Mouse (Mus musculus) c-Kit-positive CD71-positive TER-119-negative erythroid progenitor cells, embryonic 14.5 days (primary cell): Measurements from ENCODE around the gene Mical3.

ENCODE experiments used
- DNase-seq: peaks from one replicate; pipeline ENCODE4 v3.0.0-alpha.2; 2013; ENCODE audit warnings: low read depth

Gene Mical3

DNA sequence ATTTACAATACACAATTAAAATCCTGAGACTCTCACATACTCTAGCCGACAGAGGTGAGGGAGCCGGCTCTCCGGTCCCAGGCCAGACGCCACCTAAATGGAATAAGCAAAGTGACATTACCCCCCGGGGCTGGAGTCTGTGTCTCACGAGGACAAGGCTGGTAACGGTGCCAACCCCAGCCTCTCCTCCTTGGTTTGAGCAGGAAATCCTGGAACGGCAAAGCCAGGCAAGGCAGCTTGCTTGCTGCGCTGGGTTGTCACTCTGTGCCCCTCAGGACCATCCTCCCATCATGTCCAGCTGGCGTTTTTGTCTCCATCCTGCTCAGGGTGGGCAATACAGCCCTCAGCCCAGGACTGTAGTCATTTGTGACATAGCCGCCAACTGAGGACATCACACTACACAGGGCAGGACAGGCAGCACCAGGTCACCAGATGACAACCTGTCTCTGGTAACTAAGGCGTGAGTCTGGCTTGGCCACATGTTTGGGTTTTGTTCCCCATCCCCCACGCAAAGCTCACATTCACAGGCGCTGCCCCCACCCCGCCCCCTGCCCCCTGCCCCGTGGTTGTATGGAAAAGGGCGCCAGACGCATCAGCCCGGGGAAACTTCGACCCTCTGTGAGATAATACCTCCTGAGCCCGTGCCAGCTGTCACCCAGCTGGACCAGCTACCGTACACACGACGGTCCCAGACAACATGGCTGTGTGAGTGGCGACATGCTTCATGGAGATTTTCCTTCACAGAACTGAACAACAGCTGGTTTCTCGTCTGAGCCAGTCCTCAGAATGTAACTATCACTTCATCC lies 49.3 kb downstream of the Mical3 start:
- no peak for DNase-seq

DNA sequence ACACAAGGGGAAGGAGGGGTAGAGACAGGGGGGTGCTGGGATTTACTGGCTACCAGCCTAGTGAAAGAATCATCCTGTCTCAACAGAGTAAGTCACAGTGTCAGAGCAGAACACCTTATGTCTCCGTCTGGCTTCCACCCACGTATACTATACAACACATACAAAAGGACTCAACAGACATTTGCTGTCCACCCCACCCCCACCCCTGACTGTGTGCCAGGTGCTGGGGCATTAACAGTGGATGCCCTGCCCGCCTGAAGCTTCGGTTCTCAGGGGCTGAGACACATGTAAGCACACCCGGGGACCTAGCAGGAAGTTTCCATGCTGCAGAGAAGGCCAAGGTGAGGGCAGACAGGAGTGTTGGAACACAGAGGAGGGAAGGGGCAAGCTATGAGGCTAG lies 52.6 kb downstream of the Mical3 start:
- no peak for DNase-seq

DNA sequence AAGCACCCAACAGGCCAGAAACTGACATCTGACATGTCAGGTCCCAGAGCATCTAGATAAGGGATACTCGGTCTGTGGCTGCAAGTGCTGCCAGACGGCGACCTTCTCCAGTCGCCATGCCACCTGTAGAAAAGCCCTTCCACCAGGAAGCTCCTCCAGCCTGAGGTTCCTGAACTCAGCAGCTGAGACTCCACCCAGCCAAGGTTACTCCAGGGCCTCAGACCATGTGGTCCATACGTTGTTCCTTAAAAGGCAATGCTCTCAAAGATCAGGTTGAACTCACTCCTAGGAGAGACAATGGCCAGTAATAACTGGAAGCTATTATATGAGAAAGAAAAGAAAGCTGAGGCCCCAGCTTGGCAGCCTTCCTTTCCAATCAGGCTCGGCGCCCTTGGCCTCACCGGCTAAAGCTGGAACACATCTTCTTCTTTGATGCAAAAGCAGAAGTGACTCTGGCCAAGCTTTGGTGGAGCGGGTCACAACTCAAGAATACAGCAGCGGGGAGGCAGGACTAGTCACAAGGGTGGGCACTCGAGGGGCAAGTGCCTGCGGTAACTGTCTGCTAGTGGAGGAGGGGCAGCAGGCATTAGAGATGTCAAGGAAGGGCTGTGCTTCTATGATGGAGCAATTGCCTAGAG lies 53.8 kb downstream of the Mical3 start:
- no peak for DNase-seq

DNA sequence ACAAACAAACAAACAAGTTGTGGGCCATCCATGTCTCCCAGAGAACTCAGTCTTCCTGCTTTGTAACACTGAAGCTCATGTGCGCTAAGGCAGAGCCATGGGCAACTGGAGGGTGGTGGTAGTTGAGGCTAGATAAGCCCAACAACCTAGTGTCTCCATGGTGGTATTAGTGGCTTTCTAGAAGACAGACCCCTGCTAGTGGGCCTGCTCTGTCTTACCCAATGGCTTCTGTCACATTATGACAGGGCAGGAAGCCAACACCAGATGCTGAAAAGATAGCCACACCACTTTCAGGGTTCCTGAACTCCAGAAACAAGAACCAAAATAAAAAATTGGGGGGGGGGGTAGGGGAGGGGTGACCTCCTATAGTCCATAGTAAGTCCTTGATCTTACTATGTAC lies 55.0 kb downstream of the Mical3 start:
- DNase-seq = no peak

DNA sequence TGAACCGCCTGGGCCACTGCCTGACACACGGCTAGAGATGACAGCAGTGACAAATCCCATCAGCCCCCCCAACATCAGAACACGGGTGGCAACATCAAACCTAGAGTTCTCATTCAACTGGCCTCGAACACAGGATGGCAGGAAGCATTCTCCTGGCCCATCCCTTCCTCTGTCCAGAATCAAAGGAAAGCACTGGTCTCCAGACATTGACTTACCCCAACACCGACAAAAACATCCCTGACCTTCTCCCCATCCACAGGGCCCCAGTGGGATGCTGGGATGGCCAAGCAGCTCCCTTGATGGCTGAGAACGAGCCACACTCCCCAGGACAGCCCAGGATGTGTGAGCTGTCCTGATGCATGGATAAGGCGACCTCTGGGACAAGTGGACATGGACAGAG lies 57.5 kb downstream of the Mical3 start:
- no peak for DNase-seq

DNA sequence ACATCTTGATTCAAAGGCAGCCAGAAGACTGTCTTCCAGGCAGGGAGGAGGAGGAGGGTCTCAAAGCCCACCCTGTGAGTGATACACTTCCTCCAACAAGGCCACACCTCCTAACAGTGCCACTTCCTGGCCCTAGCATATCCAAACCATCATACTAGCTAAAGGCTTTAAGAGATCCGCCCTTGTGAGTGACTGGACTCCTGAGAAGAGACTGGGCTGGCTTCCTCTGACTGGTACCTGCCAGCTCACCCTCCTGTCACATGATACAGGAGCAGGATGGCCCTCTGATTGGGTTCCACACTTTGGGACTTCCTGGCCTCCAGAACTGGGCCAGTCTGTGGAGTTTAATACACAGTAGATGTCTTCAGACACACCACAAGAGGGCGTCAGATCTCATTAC lies 58.2 kb downstream of the Mical3 start:
- DNase-seq = no peak

DNA sequence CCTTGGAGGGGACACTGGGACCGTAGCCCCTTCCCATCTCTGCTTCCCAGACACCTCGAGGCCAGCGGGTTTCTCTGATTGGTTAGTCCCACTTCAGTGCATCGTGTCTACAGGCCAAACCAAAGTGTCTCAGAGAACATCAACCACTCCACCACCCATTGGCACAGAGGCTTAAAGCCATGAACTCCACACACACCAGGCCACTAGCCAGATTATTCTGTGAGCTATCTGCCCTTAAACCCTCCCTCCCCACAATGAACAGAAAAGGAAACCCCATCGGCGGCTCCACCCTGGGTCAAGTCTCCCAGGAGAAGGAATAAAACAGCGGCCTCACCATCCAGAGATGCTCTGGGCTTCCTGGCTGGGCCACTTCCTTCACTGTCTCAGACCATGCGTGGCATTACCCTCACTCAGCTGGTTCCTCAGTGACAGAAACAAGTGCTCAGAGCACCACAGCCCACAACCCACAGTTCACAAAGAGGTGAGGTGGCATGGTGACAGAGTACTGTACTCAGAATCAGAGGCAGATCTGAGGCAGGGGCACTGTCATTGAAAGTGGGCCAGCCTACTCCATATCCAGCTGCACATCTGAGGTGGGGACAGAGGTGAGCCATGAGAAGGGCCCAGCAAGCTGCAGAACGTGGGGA lies 60.1 kb downstream of the Mical3 start:
- no peak for DNase-seq

DNA sequence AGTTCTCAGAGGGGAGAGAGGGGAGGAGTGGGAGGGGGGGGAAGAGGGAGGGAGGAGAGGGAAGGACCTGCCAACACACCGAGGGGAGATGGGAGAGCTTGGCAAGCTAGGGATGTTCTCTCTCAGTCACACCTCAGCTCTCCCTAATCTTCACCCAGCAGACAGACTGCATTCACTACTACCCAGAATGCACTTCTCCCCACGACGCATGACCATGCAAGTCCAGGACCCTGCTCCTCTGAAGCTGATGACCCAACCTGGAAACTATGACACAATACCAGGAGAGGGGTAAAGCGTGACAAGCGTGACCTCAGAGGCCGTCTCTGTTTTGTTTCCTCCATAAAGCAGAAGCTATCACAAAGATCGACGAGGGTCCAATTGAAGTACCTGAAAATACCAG lies 61.6 kb downstream of the Mical3 start:
- DNase-seq = no peak

DNA sequence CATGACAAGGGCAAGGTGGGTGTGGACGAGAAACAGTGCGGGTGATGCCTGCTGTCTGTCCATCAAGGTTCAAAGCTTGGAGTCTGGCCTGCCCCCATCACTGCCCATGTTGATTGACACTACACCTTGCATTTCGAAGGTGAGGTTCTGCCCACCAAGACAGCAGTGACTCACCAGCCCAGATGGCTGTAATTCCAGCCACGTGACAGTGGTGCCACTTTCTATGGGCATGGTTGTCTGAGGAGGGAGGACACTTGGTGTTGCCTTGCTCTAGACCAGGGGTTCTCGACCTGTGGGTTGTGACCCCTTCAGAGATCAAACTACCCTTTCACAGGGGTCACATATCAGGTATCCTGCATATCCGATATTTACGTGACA lies 62.7 kb downstream of the Mical3 start:
- no peak for DNase-seq

DNA sequence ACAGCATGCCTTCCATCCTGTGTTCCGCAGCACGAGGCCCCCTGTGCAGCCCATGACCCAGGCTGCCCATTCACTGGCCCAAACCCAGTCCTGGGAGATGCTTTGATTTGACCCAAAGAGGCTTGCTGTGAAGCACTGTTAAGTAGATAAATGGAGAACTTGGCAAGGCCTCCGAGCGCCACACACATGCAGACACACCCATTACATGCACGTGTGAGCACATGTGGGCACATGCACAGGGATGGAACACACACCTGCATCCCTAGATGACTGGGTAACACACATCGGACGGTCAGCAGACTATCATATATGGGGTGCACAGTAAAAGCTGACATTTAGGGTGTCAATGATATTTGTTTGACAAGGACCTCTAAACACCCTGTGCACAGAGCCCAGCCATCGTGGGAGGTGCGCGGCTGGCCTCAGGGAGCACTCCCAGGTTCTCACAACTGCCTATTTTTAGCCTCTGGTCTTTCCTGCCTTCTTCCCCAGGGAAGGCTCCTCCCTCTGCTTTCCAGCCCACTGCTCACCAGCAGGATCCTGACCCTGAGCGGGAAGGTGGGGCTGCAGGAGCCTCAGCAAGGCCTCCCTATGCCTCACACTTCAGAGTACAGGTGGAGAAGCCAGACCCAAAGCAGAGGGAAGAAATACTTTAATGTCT lies 63.2 kb downstream of the Mical3 start:
- no peak for DNase-seq

DNA sequence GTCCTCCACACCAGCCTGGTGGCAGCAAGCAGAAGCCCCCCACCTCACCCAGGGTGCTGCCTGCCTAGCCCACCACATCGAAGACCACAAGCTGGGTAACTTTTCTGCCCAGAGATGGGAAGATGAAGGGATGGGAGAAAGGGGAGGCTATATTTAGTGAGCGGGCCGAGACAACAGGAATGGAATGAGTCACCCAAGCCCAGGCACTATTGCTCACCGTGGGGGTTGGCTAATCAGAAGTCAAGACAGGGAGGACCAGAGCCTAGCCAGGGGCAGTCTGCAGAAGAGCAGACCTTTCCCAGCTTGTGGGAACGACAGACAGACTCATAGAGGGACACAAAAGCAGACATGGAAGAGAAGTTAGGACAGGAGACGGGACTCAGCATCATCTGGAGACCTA lies 64.0 kb downstream of the Mical3 start:
- DNase-seq = no peak

DNA sequence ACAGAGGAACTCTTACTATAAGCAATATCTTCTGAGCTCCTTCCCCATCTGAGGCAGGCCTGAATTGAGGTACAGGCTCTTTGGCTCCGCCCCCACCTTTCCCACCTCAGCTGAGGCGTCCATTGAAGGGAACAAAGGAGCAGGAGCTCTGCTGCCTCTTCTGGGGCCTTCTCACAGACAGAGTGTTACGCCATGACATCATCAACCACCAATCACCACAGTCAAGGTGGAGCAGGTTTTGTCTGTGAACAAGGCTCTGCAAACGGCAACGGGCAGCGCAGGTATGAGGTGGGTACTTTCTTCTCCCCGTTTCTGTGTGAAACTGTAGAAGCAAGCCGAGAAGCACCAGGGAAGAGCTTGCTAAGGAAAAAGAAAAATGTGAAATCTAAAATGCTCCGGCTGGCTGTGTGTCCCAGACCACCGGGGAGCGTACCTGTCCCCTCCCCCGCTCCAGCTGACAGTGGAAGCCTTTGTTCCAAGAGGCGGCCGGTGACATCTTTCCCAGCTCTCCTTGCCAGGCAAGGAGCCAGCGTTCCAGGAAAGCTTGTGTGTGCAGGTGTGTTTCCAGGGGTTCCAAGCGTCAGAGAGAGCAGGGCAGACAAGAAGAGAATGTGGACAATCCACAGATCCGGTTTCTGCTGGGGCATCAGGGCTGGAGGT lies 66.3 kb downstream of the Mical3 start:
- no peak for DNase-seq

DNA sequence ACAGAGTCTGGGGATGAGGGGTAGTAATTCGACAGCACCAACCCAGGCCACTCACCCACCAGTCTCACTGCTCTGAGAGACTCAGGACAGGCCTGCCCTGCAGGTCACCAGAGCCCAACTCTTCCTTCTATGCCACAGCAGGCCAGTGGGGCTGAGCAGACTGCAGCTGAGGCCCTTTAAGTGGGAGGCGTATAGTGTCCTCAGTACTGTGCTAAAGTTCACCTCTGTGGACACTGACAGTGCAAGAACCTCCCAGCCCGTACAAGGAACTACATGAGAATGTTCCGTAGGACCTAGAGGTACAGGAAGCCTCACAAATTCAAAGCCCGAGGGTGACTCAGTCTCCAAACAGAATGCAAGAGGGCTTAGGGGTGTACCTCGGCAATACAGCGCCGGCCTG lies 67.0 kb downstream of the Mical3 start:
- DNase-seq = no peak

DNA sequence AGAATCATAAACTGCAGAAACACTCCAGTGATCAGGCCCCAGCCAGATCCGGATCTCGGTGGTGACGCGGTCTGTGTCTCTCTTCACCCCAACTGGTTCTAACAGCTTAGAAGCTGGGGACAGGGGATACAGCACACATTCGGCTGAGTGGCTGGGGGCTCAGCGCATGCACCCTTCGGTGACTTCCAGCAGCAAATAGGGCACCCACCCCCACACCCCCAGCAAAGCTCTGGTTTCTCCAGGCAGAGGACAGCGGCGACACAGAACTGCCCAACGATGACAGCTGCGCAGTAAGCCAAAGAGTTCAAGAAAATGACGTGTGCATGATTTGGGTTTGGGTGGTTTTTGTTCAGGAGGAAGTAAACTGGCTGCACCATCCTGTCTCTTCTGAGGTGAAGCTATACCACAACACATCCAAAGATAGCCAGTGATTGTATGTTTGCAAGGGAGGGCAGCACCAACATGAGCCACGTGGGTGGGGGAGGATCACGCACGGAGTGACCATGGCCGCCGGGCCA lies 67.8 kb downstream of the Mical3 start:
- DNase-seq = no peak

DNA sequence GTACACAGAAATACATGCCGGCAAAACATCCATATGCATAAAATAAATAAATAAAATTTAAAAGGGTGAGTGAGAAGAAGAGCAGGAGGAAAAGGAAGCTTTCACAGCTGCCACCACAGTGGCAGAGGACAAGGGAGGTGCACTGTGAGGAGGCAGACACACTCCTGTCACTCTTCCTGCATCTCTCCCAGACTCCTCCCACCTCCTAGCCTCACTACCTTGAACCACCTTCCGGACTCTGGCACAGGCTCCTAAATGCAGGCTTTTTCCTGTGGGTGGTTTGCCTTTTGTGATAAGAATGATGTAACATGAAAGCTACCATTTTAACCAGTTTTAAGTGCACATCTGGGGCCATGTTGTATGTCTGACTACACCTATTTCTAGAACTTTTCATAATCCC lies 72.8 kb downstream of the Mical3 start:
- DNase-seq = no peak

DNA sequence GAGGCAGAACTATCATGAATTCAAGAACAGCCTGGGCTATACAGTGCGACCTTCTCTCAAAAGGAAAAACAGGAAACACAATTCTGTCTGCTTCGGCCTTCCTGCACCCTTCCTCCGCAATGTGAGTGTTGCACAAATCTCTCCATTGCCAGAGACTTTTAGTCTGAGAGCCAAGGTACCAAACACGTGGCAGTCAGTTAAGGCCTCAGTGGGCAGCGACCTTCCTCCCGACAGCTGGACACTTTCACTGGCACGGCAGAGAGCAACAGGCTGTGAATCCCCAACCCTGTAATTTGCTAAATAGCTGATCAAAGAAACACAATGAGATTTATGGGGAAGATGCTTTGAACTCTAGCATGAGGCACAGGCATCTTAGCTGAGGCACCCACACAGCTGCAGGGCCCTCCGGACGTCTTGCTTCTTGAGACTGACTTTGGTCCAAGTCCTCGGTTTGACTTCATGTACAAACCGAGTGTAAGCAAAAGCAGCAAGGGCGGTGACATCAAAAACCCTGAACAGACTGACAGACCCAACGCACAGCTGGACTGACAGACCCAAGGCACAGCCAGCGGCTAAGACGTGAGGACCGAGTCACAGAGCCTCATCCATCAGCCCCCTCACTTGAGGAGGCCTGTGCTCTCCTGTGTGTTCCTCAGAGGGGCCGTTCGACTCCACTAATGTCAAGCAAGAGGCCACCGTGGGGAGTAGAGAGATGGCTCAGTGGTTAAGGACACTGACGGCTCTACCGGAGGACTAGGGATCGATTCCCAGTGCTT lies 73.4 kb downstream of the Mical3 start:
- no peak for DNase-seq

DNA sequence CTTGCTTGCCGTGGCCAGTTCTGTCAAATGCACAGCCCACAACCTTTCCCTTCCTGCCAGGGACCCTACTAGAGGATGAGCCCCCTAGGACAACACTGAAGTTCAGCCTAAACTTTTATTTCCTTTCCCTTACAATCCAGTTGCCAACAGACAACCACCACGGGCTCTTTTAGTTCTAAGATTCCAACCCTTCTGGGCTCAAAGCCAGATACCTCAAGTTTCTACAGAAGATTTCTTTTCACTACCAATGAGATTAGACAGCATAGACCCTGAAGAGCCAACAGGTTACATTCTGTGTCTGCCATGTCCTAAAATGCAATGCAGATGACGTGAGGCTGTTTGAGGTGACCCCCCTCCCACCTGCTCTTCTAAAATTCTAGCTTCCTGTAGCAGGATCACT lies 75.3 kb downstream of the Mical3 start:
- no peak for DNase-seq

DNA sequence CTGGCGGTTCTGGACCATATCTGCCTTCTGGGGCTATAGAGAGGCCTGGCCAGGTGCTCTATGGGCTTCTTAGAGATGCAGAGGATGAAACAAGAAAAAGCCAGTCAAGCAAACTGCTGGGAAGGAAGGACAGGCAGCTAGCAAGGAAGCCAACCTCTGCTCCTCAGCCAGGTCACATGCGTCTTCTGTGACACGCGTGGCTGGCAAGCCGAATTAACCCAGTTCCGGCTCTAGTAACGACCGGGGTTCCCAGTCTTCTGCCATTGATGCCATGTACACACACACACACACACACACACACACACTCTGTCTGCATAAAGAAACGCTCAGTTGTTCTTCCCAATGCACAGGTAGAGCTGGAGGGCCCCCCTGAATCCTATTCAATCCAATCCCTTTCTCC lies 75.9 kb downstream of the Mical3 start:
- DNase-seq = no peak

DNA sequence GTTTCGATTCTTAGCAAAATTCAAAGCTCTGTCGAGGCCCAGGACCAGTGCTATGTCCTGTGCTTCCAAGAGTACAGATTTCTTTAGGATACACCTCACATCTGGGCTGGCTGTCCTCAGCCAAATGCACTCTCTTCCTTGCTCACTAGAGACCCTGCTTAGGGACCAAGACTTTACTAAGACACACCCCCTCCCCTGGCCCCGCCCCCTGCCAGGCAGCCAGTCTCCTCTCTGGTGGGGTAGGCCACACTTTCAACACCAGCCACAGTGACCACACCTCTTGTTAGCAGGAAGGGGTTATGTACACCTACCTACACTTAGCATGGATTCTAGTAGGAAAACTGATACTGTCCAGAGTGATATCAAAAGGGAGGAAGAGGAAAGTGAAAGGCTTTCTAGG lies 76.5 kb downstream of the Mical3 start:
- no peak for DNase-seq

DNA sequence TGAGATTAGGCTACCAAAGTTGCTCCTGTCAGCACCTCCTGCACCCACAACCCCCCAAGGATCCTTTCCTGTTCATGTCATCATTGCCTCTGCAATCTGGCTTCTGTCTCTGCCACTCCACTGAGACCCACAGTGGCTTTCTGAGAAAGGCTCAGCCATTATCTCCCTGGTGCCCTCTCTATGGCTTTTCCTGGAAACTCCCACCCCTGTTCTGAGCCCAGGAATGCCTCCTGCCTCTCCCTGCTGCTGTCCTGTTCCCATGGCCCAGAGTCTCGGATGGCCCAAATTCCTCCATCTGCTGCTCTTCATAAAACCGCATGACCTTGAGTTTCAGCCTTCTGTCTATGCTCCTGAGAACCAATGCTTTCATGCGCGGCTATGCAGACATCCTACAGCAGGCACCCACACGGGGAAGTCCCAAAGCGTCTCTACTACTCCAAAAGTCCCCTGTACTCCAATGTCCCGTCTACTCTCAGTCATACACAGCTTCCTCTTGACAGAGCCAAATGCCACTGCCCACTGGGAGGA lies 77.2 kb downstream of the Mical3 start:
- DNase-seq = no peak

DNA sequence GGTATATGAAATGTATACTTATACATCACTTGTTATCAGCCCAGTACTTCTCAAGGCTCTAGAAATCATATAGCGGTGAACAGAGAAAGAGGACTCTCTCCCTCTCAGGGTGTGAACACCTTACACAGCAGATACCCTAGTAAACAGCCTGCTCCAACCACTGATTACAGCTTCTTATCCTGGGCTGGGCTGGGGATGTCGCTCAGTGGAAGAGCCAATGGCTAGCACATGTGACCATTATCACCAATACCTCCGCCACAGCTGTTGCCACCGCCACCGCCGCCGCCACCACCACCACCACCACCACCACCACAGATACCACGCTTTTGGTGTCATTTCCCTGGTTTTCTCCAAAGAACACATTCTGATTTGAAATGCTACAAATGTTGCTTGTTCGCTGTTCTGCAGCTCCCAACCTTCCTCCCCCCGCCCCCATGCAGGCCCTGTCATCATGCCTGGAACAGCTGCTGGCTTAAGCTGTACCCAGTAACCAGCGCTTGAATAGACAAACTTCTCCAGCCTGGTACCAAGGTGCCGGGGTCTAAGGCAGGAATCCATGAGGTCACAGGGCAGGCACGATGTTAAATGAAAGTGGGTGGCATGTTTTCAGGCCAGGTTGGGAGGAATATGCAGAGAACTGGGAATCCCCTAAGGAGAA lies 78.7 kb downstream of the Mical3 start:
- DNase-seq = no peak
